Mouse (Mus musculus) layer of hippocampus, adult 9-11 months (tissue): Measurements from ENCODE around the gene Cd72.
"Not testable (repeated sequence)": the region's sequence is repeated elsewhere in the genome, so short reads cannot be mapped to it uniquely, and the experiment has no call there.

ENCODE experiments used
- DNase-seq: peaks from one replicate; pipeline ENCODE4 v3.0.0; 2022

Cd72 gene

GRCm38 (mm10) chr4:43454041-43454836 is at the start of gene Cd72:
Cd72 (minus strand) TSS chr4:43454628.
- no peak for DNase-seq

DNA sequence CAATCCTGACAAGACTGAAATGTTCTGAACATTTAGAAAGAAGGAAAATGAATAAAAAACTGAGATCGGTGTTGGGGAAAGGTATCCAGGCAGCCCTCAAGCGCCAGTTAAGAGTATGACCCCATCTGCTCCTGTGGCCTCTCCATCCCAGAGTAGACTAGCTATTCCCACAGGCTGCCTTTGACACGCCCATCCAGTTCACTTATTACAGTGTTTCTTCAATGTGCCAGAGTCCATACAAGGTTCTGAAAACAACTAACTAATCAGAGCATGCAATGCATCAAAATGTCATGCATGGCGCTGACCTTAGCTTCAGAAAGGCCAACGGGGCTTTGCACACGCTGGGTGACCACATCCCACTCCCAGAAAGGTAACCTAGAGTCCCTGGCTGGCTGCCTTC is 49.1 kb upstream of the Cd72 start:
- DNase-seq: no peak

GRCm38 (mm10) chr4:43503041-43503440 is 48.6 kb upstream of the Cd72 start:
- DNase-seq: no peak

- DNase-seq: peak; percentile 59
Measured at GRCm38 (mm10) chr4:43499407-43500333, 45.2 kb upstream of the Cd72 start, which contains the start of gene Arhgef39. Arhgef39 (minus strand) TSS chr4:43499695.

DNA sequence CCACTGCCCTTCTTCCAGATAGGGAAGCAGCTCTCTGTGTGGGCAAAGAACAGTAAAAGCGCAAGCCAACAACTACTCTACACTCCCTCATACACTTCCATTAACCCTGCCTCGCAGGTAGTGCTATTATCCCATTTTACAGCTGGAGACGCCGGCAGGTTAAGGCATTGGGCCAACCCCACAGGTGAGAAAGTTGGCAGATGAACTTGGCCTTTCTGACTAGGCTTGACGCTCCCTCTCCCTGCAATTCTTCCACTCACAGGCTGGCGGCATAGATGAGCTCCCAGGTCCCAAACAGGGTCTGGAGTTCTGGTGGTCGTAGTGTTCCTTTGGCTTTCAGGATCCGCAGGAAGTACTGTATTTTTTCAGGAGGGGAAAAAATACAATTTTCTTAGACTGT is 44.6 kb upstream of the Cd72 start:
- no peak for DNase-seq

GRCm38 (mm10) chr4:43497946-43498345 is 43.5 kb upstream of the Cd72 start:
- DNase-seq: no peak

DNA sequence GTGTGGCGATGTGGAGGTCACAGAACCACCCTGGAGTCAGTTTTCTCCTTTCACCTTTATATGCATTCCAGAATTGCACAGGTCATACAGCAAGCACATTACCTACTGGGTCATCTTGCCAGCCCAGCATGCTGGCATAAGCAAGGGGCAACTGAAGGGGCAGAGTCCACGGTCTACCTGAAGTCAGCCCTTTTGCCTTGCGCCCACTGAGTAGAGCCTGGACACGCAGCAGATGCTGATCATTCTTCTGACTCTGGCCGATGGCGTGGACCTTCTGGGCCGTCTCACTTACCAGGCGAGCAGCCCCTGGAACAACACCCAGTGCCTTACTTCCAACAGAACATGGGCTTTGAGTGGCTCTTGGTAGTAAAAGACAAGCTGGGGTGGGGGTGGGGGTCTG is 43.0 kb upstream of the Cd72 start:
- DNase-seq: no peak

DNA sequence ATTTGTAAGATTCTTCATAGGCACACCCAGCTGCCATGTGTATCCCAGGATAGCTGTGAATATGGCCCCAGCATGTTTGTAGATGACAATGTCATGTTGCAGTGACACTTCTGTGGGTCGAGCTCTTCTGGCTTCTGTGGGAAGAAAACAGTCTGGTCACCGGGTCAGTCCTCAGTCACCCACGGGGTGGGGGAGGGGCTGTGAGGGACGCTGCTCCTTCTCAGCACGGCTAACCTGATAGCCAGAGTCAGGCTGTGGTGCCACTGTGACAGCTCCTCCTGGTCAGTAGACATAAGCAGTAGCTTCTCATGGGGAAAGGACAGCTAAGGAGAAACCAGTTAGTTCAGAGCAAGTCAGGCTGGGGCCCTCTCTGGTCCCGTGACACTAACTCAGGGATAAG is 42.2 kb upstream of the Cd72 start:
- DNase-seq: no peak

DNA sequence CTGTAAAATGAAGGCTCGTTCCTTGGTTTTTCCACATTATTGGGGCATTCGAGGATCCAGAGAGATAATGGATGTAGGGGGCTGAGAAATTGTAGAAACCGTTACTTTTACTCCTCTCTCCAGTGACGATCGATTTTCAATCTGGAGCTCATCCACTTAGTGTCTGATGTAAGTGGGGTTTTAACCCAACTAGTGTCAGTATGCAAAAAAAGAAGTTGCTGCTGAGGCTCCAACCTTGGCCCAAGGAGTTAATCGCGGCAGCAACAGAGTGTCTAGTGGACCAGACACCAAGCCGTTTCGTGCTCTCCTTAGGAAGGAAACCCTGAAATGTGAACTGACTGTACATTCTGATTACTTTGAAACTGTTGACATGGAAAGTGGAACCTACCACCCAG is 39.4 kb upstream of the Cd72 start:
- no peak for DNase-seq

- DNase-seq: peak; percentile 96
Measured at GRCm38 (mm10) chr4:43493186-43493845, 38.9 kb upstream of the Cd72 start.

DNA sequence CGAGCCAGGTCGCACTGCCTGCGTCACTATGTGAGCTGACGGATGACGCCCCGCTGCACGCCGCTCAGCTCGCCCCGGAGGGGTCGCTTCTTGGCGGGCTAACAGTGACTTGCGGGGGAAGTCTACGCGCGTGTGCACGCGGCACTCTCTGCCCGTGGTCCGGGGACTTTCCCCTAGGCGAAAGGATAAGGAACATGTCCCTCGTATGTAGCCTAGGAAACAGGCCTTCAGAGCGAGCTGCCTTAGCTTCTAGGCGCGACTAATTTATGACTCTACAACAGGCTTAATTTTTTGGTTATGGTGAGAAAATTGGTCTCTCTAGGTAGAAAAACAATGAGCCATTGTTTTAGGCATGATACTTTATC is 38.4 kb upstream of the Cd72 start, which contains the start of gene Ccdc107:
Ccdc107 (plus strand) TSS at position 80 of the 365 bp plus-strand sequence.
- peak; percentile 98 for DNase-seq

GRCm38 (mm10) chr4:43492101-43492820 is 37.8 kb upstream of the Cd72 start:
- no peak for DNase-seq

DNA sequence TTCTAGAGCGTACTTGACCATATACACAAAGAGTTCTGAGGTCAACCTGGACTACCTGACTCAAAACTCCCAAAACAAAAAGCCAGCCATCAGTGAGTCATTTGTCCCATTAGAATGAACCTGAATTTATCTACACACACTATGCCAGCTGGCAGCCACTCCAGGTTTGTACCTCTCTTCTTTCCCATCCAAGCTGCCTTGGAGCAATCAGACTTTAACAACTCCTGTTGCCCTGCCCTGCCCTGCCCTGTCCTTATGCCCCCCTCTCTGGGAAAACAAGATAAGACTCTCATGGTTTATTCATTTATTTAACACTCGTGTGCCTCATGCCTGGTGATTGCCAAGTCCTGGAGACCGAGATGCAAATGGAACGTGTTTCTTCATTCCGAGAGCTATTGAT is 36.4 kb upstream of the Cd72 start:
- DNase-seq: no peak

DNA sequence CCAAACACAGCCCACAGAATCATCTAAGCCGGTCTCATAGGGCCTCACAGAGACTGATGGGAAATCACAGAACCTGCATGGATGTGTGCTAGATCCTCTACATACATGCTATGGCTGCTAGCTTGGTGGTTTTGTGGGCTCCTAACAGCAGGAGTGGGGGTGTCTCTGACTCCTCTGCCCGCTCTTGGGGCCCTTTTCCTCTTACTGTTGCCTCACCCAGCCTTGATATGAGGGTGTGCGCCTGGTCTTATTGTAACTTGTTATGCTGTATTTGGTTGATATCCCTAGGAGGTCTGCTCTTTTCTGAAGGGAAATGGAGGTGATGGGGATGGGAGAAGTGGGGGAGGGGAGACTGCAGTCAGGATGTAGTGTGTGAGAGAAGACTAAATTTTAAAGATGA is 35.2 kb upstream of the Cd72 start:
- no peak for DNase-seq

DNA sequence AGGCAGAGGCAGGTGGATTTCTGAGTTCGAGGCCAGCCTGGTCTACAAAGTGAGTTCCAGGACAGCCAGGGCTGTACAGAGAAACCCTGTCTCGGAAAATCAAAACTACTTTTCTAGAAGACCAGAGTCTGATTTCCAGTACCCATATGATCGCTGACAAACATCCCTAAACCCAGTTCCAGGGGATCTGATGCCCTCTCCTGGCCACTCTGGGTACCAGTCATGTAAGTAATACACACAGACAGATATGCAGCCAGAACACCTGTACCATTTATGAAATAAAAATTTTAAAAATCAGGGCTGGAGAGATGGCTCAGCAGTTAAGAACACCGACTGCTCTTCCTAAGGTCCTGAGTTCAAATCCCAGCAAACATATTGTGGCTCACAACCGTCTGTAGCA is 31.2 kb upstream of the Cd72 start:
- not testable (repeated sequence) for DNase-seq

DNA sequence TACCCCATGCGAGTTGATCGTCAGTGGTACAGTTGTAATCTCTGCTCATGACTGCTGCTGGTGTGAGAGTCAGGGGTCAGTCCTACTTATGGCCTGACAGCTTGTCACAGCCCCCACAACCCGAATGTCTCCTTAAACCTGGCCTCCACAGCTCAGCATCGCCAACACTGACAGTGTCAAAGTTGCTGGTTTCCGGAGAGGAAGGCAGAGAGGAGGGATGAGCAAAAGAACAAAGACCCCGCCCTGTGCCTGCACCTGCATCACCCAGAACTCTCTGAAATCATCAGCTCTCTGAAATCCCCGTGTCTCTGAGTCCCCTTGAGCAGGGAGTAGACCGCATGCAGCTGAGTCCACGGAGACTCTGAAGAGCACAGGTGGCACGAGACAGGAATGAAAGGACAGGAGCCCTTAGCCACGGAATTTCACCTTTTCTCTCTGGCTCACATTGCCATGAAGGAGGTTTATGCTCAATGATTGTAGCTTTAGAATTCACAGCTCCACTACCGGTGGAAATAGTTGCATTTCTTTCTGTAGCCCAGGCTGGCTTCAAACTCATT is 29.2 kb upstream of the Cd72 start, which contains the start of gene Sit1:
Sit1 (minus strand) TSS at position 200 of the 557 bp plus-strand sequence.
- DNase-seq: no peak

- DNase-seq: no peak
Measured at GRCm38 (mm10) chr4:43482591-43482990, 28.2 kb upstream of the Cd72 start.

DNA sequence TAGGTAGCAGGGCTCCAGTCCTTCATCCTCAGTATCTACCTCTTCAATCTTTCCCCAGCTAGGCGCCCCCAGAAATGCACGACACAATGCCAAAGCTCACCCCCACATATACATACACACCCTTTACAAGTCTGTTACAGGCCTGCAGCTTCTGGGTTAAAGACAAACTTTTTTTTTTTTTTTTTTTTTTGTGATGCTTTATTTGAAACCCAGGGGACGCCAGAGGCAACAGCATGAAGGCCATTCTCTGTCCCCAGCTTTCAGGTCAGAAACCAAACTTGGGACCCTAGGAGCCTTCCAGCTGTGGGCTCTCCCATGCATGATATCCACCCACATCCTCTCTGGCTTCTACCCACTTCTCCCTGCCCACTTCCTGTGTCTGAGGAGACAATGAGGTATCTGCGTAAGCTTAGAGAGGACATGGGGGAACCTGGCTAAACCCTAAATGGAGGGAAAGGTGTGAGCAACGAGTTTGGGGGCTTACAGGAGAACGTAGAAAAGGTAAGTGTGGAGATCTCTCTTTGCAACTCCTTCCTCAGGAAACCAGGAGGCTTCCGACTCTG is 27.5 kb upstream of the Cd72 start:
- no peak for DNase-seq

GRCm38 (mm10) chr4:43480985-43481384 is 26.6 kb upstream of the Cd72 start:
- DNase-seq: no peak

GRCm38 (mm10) chr4:43478906-43479832 is 24.7 kb upstream of the Cd72 start:
- DNase-seq: no peak

DNA sequence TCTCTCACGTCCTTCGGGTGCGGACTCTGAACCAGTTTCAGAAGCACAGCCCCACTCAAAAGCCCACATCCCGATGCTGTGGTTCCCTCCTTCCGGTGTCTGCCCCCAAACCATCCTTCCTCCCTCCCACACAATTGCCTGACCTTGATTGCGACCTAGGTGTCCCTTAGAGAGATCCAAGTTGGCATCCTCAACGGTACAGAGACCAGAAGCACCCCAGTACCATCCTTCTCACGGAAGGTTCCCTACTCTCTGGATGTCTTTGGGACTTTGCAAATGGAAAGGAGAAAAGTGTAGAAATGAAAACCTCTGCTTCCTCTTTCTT is 24.1 kb upstream of the Cd72 start:
- no peak for DNase-seq
